Mouse (Mus musculus): ENCODE data around the gene Zswim8.

GRCm38 (mm10) chr14:20743614-20744013 lies 36.3 kb downstream of the Zswim8 start:
- peak; percentile 38 for TF ChIP-seq CTCF (IDR thresholded peaks at IDR 0.05; ENCODE audit: low read depth)
- no peak for TF ChIP-seq EP300 (optimal IDR thresholded peaks at IDR 0.05)
